Mouse (Mus musculus) intestine, postnatal 0 days (tissue): Measurements from ENCODE around the gene Smug1. TPM values are rescaled to one million over a fixed set of nuclear protein-coding genes. Genes with fewer than 3 reads are reported as not detected.

Source experiments
- ATAC-seq: fragments of 200-750 bp; cut with Nextera tagmentation; 2 replicates; pipeline ENCODE4 v1.8.0; 2017; ENCODE audit warnings: mild to moderate bottlenecking, moderate TSS enrichment, moderate library complexity
- H3K27ac ChIP-seq: fragments of 300-500 bp; sonication (generic); 2 replicates; pipeline ENCODE4 v1.5.1; 2014; ENCODE audit warnings: mild to moderate bottlenecking, low read depth, low read length, moderate library complexity
- H3K27me3 ChIP-seq: fragments of 300-500 bp; sonication (generic); replicated peaks from 2 replicates; pipeline ENCODE4 v1.6.1; 2014; ENCODE audit warnings: low read length, mixed read lengths; ENCODE audit not compliant: control insufficient read depth, insufficient read depth
- H3K36me3 ChIP-seq: fragments of 300-500 bp; sonication (generic); 2 replicates; pipeline ENCODE4 v1.6.1; 2014; ENCODE audit warnings: mild to moderate bottlenecking, moderate library complexity; ENCODE audit not compliant: control insufficient read depth, insufficient read depth
- H3K4me1 ChIP-seq: fragments of 300-500 bp; sonication (generic); replicated peaks from 2 replicates; pipeline ENCODE4 v1.6.1; 2014; ENCODE audit warnings: antibody characterized with exemption, low read length, mixed read lengths; ENCODE audit not compliant: control insufficient read depth, insufficient read depth
- H3K4me2 ChIP-seq: fragments of 300-500 bp; sonication (generic); replicated peaks from 2 replicates; pipeline ENCODE4 v1.6.1; 2014; ENCODE audit warnings: low read depth, mild to moderate bottlenecking, moderate library complexity
- H3K4me3 ChIP-seq: fragments of 300-500 bp; sonication (generic); 2 replicates; pipeline ENCODE4 v1.5.1; 2014; ENCODE audit warnings: low read depth, low read length
- H3K9ac ChIP-seq: fragments of 300-500 bp; sonication (generic); 2 replicates; pipeline ENCODE4 v1.6.1; 2014; ENCODE audit warnings: mild to moderate bottlenecking, low read depth, low read length
- H3K9me3 ChIP-seq: fragments of 300-500 bp; sonication (generic); 2 replicates; pipeline ENCODE4 v1.6.1; 2016; ENCODE audit warnings: mixed run types; ENCODE audit not compliant: control insufficient read depth
- CTCF ChIP-seq: sonication (generic); IDR thresholded peaks from 2 replicates; pipeline ENCODE4 v1.5.1; 2016; ENCODE audit warnings: low read depth, mild to moderate bottlenecking, control low read depth, antibody characterized with exemption, moderate library complexity
- WGBS: fragments of 180-500 bp; shearing (Covaris S2); extraction: QIAGEN DNeasy Blood & Tissue Kit; methylation state at CpG from one replicate; pipeline ENCODE4 v1.1.7; 2014; 5-methylcytosine and 5-hydroxymethylcytosine counted together
- polyA plus RNA-seq: library from polyadenylated mRNA; unstranded; fragments of >200 nt; fragmentation: Nextera tagmentation; extraction: Ambion mirVana; gene quantifications from 2 replicates; pipeline ENCODE4 v1.2.1, GENCODE M21; 2015

The Smug1 gene
- polyA plus RNA-seq, 1 experiment from 2014 or later = 9.2 TPM

- no peak for TF ChIP-seq CTCF
- WGBS = 66% methylated on average over 2 of the region's 2 CpGs
- Histone ChIP-seq H3K36me3 (no peaks in the 10 kb centered on the region), H3K9ac (no peak overlapping the region), H3K4me3 (no peak overlapping the region), H3K4me1 (no peaks in the 10 kb centered on the region), H3K27ac (no peak overlapping the region), H3K4me2 (no peak overlapping the region), H3K9me3 (no peaks in the 10 kb centered on the region), H3K27me3 (peaks cover 8% of the 10 kb centered on the region; the same call in 1 of the 2 replicates)
- no peak for ATAC-seq
These were observed 54.6 kb downstream of the Smug1 start for GRCm38 (mm10) chr15:103112309-103112708.

GRCm38 (mm10) chr15:103109940-103110339, 57.0 kb downstream of the Smug1 start:
- Histone ChIP-seq H3K27ac (no peak overlapping the region), H3K36me3 (no peaks in the 10 kb centered on the region), H3K9ac (no peak overlapping the region), H3K4me2 (no peak overlapping the region), H3K9me3 (no peaks in the 10 kb centered on the region), H3K27me3 (peaks cover 4% of the 10 kb centered on the region; the same call in 1 of the 2 replicates), H3K4me1 (no peaks in the 10 kb centered on the region), H3K4me3 (no peak overlapping the region)
- WGBS = 34% methylated on average over 4 of the region's 4 CpGs
- no peak for TF ChIP-seq CTCF
- no peak for ATAC-seq

GRCm38 (mm10) chr15:103108066-103108676, 58.7 kb downstream of the Smug1 start:
- H3K4me3 ChIP-seq = no peak overlapping the region
- no peak overlapping the region for H3K27ac ChIP-seq
- H3K27me3 ChIP-seq = peaks cover 8% of the 10 kb centered on the region
- no peak for TF ChIP-seq CTCF
- H3K9me3 ChIP-seq = no peaks in the 10 kb centered on the region
- H3K4me1 ChIP-seq = no peaks in the 10 kb centered on the region
- H3K9ac ChIP-seq = no peak overlapping the region
- 80% methylated on average over 8 of the region's 8 CpGs for WGBS
- H3K4me2 ChIP-seq = no peak overlapping the region
- ATAC-seq = no peak
- no peaks in the 10 kb centered on the region for H3K36me3 ChIP-seq

- Histone ChIP-seq H3K4me1 (no peaks in the 10 kb centered on the region), H3K36me3 (no peaks in the 10 kb centered on the region), H3K4me2 (no peak overlapping the region), H3K27me3 (peaks cover 25% of the 10 kb centered on the region), H3K9ac (no peak overlapping the region), H3K9me3 (no peaks in the 10 kb centered on the region), H3K4me3 (no peak overlapping the region), H3K27ac (no peak overlapping the region)
- no peak for ATAC-seq
- WGBS = 27% methylated on average over 2 of the region's 2 CpGs
- no peak for TF ChIP-seq CTCF
These were observed 60.7 kb downstream of the Smug1 start for GRCm38 (mm10) chr15:103106201-103106600.

Other genes with a start within 250 kb of the Smug1 start
- gene Hoxc13, start 246.0 kb downstream of the Smug1 start, polyA plus RNA-seq = not detected in 2 replicates
- gene Hoxc12, start 230.3 kb downstream of the Smug1 start, polyA plus RNA-seq = not detected in 2 replicates
- gene Hoxc11, start 212.7 kb downstream of the Smug1 start, polyA plus RNA-seq = not detected in 2 replicates
- 0.25 TPM in 1 of 2 replicates, not detected in the other for gene Hoxc10, start 200.3 kb downstream of the Smug1 start, polyA plus RNA-seq
- 3.4 and 3.9 TPM in 2 replicates for gene Hoxc5, start 199.6 kb downstream of the Smug1 start, polyA plus RNA-seq
- gene Hoxc9, start 190.7 kb downstream of the Smug1 start, polyA plus RNA-seq = 0.43 and 0.58 TPM in 2 replicates
- gene Hoxc8, start 176.5 kb downstream of the Smug1 start, polyA plus RNA-seq = 3.5 and 4.6 TPM in 2 replicates
- gene Hoxc6, start 168.8 kb downstream of the Smug1 start, polyA plus RNA-seq = 3.0 and 3.5 TPM in 2 replicates
- gene Hoxc4, start 148.2 kb downstream of the Smug1 start, polyA plus RNA-seq = 4.8 and 5.2 TPM in 2 replicates
- gene Cbx5, start 72.7 kb upstream of the Smug1 start, polyA plus RNA-seq = 24.0 TPM in 2 replicates
- gene Hnrnpa1, start 73.3 kb upstream of the Smug1 start, polyA plus RNA-seq = 219 and 224 TPM in 2 replicates
- gene Nfe2, start 91.3 kb upstream of the Smug1 start, polyA plus RNA-seq = 0.82 and 0.90 TPM in 2 replicates
- gene Copz1, start 105.6 kb upstream of the Smug1 start, polyA plus RNA-seq = 248 and 253 TPM in 2 replicates
- not detected in 2 replicates for gene Gpr84, start 143.5 kb upstream of the Smug1 start, polyA plus RNA-seq
- gene Zfp385a, start 173.0 kb upstream of the Smug1 start, polyA plus RNA-seq = 2.9 and 3.1 TPM in 2 replicates
- gene Itga5, start 199.7 kb upstream of the Smug1 start, polyA plus RNA-seq = 25.0 and 25.8 TPM in 2 replicates